Mouse (Mus musculus): ENCODE data around the gene Tmem88. TPM values are rescaled to one million over a fixed set of nuclear protein-coding genes. Genes with fewer than 3 reads are reported as not detected.

Tmem88 gene
- polyA plus RNA-seq, 1 experiment from 2014 or later = 40.5 TPM

GRCm38 (mm10) chr11:69390400-69391034, 7.5 kb downstream of the Tmem88 start:
- Histone ChIP-seq H3K36me3 (peaks cover 11% of the 10 kb centered on the region; the same call in 1 of the 2 replicates), H3K27ac (replicated peaks) (no peak overlapping the region), H3K9ac (no peak overlapping the region), H3K4me2 (peak overlapping the region; percentile 4; the same call in 1 of the 2 replicates), H3K4me1 (peaks cover 8% of the 10 kb centered on the region), H3K27me3 (replicated peaks) (no peaks in the 10 kb centered on the region), H3K9me3 (no peaks in the 10 kb centered on the region), H3K4me3 (no peak overlapping the region)
- 48% methylated on average over 10 of the region's 10 CpGs for WGBS
- ATAC-seq (ENCODE audit: extremely low read depth, insufficient number of reproducible peaks, low FRiP score, low TSS enrichment) = no peak

GRCm38 (mm10) chr11:69389531-69390399, 8.3 kb downstream of the Tmem88 start:
- Histone ChIP-seq H3K9me3 (no peaks in the 10 kb centered on the region), H3K27ac (replicated peaks) (no peak overlapping the region), H3K9ac (0 out of 2 replicates have a peak overlapping the region, but pooled peaks have one; percentile 30), H3K4me2 (peak overlapping the region; percentile 4; the same call in 1 of the 2 replicates), H3K27me3 (replicated peaks) (no peaks in the 10 kb centered on the region), H3K36me3 (peaks cover 11% of the 10 kb centered on the region; the same call in 1 of the 2 replicates), H3K4me3 (no peak overlapping the region), H3K4me1 (peaks cover 8% of the 10 kb centered on the region)
- no peak for ATAC-seq (ENCODE audit: extremely low read depth, insufficient number of reproducible peaks, low FRiP score, low TSS enrichment)
- 68% methylated on average over 14 of the region's 14 CpGs for WGBS

- ATAC-seq (ENCODE audit: extremely low read depth, insufficient number of reproducible peaks, low FRiP score, low TSS enrichment) = no peak
- H3K27me3 ChIP-seq (replicated peaks) = no peaks in the 10 kb centered on the region
- peaks cover 4% of the 10 kb centered on the region; the same call in 1 of the 2 replicates for H3K4me1 ChIP-seq
- peaks cover 11% of the 10 kb centered on the region; the same call in 1 of the 2 replicates for H3K36me3 ChIP-seq
- no peak overlapping the region for H3K4me3 ChIP-seq
- no peak overlapping the region for H3K4me2 ChIP-seq
- WGBS = 92% methylated on average over 4 of the region's 4 CpGs
- H3K9ac ChIP-seq = no peak overlapping the region
- no peaks in the 10 kb centered on the region for H3K9me3 ChIP-seq
- no peak overlapping the region for H3K27ac ChIP-seq (replicated peaks)
Observed at GRCm38 (mm10) chr11:69388680-69389079, 9.4 kb downstream of the Tmem88 start.

- Histone ChIP-seq H3K4me1 (peaks cover 13% of the 10 kb centered on the region), H3K27ac (replicated peaks) (no peak overlapping the region), H3K9me3 (no peaks in the 10 kb centered on the region), H3K27me3 (replicated peaks) (no peaks in the 10 kb centered on the region), H3K36me3 (peaks cover 6% of the 10 kb centered on the region; the same call in 1 of the 2 replicates), H3K4me3 (no peak overlapping the region), H3K4me2 (no peak overlapping the region), H3K9ac (no peak overlapping the region)
- no peak for ATAC-seq (ENCODE audit: extremely low read depth, insufficient number of reproducible peaks, low FRiP score, low TSS enrichment)
- WGBS = 74% methylated on average over 7 of the region's 7 CpGs
Observed at GRCm38 (mm10) chr11:69386758-69387157, 11.3 kb downstream of the Tmem88 start.

GRCm38 (mm10) chr11:69384979-69385378, 13.1 kb downstream of the Tmem88 start:
- no peak overlapping the region for H3K27ac ChIP-seq (replicated peaks)
- H3K9me3 ChIP-seq = no peaks in the 10 kb centered on the region
- H3K36me3 ChIP-seq = 0 out of 2 replicates have a peak, but pooled peaks cover 2% of the 10 kb centered on the region
- no peaks in the 10 kb centered on the region for H3K27me3 ChIP-seq (replicated peaks)
- no peak for ATAC-seq (ENCODE audit: extremely low read depth, insufficient number of reproducible peaks, low FRiP score, low TSS enrichment)
- no peak overlapping the region for H3K4me2 ChIP-seq
- no peak overlapping the region for H3K4me3 ChIP-seq
- 69% methylated on average over 6 of the region's 6 CpGs for WGBS
- H3K9ac ChIP-seq = no peak overlapping the region
- peaks cover 16% of the 10 kb centered on the region for H3K4me1 ChIP-seq

- no peaks in the 10 kb centered on the region for H3K9me3 ChIP-seq
- H3K9ac ChIP-seq = peak overlapping the region; percentile 44; the same call in 1 of the 2 replicates
- no peak overlapping the region for H3K4me3 ChIP-seq
- peaks cover 3% of the 10 kb centered on the region; the same call in 1 of the 2 replicates for H3K36me3 ChIP-seq
- WGBS = 55% methylated on average over 10 of the region's 10 CpGs
- no peak overlapping the region for H3K27ac ChIP-seq (replicated peaks)
- H3K4me2 ChIP-seq = no peak overlapping the region
- ATAC-seq (ENCODE audit: extremely low read depth, insufficient number of reproducible peaks, low FRiP score, low TSS enrichment) = no peak
- H3K27me3 ChIP-seq (replicated peaks) = no peaks in the 10 kb centered on the region
- peaks cover 18% of the 10 kb centered on the region for H3K4me1 ChIP-seq
Observed at GRCm38 (mm10) chr11:69382478-69383105, 15.4 kb downstream of the Tmem88 start.

GRCm38 (mm10) chr11:69381356-69381755, 16.7 kb downstream of the Tmem88 start:
- Histone ChIP-seq H3K4me3 (no peak overlapping the region), H3K27me3 (replicated peaks) (no peaks in the 10 kb centered on the region), H3K4me1 (peaks cover 18% of the 10 kb centered on the region), H3K36me3 (peaks cover 5% of the 10 kb centered on the region; the same call in 1 of the 2 replicates), H3K27ac (replicated peaks) (no peak overlapping the region), H3K9ac (no peak overlapping the region), H3K4me2 (no peak overlapping the region), H3K9me3 (no peaks in the 10 kb centered on the region)
- 62% methylated on average over 6 of the region's 6 CpGs for WGBS
- no peak for ATAC-seq (ENCODE audit: extremely low read depth, insufficient number of reproducible peaks, low FRiP score, low TSS enrichment)

- Histone ChIP-seq H3K9ac (no peak overlapping the region), H3K4me1 (peaks cover 18% of the 10 kb centered on the region), H3K27me3 (replicated peaks) (no peaks in the 10 kb centered on the region), H3K4me2 (no peak overlapping the region), H3K4me3 (no peak overlapping the region), H3K9me3 (no peaks in the 10 kb centered on the region), H3K36me3 (peaks cover 10% of the 10 kb centered on the region), H3K27ac (replicated peaks) (no peak overlapping the region)
- WGBS = 78% methylated on average over 3 of the region's 3 CpGs
- ATAC-seq (ENCODE audit: extremely low read depth, insufficient number of reproducible peaks, low FRiP score, low TSS enrichment) = no peak
Observed at GRCm38 (mm10) chr11:69379600-69379999, 18.4 kb downstream of the Tmem88 start.

GRCm38 (mm10) chr11:69377766-69378165, 20.3 kb downstream of the Tmem88 start:
- no peak overlapping the region for H3K4me2 ChIP-seq
- H3K9ac ChIP-seq = no peak overlapping the region
- ATAC-seq (ENCODE audit: extremely low read depth, insufficient number of reproducible peaks, low FRiP score, low TSS enrichment) = no peak
- peaks cover 26% of the 10 kb centered on the region for H3K36me3 ChIP-seq
- no peaks in the 10 kb centered on the region for H3K27me3 ChIP-seq (replicated peaks)
- 67% methylated on average over 3 of the region's 3 CpGs for WGBS
- peaks cover 23% of the 10 kb centered on the region for H3K4me1 ChIP-seq
- H3K4me3 ChIP-seq = no peak overlapping the region
- no peaks in the 10 kb centered on the region for H3K9me3 ChIP-seq
- no peak overlapping the region for H3K27ac ChIP-seq (replicated peaks)

GRCm38 (mm10) chr11:69375646-69376045, 22.4 kb downstream of the Tmem88 start:
- no peak overlapping the region for H3K27ac ChIP-seq (replicated peaks)
- H3K4me1 ChIP-seq = peaks cover 32% of the 10 kb centered on the region
- no peak overlapping the region for H3K9ac ChIP-seq
- WGBS = 83% methylated on average over 4 of the region's 4 CpGs
- no peak for ATAC-seq (ENCODE audit: extremely low read depth, insufficient number of reproducible peaks, low FRiP score, low TSS enrichment)
- H3K4me2 ChIP-seq = no peak overlapping the region
- H3K4me3 ChIP-seq = no peak overlapping the region
- H3K9me3 ChIP-seq = no peaks in the 10 kb centered on the region
- no peaks in the 10 kb centered on the region for H3K27me3 ChIP-seq (replicated peaks)
- H3K36me3 ChIP-seq = peaks cover 28% of the 10 kb centered on the region

Measured in heart, embryonic 13.5 days (tissue).